13 mouse cellular contexts compared by ENCODE assay signal in the genomic region with DNA sequence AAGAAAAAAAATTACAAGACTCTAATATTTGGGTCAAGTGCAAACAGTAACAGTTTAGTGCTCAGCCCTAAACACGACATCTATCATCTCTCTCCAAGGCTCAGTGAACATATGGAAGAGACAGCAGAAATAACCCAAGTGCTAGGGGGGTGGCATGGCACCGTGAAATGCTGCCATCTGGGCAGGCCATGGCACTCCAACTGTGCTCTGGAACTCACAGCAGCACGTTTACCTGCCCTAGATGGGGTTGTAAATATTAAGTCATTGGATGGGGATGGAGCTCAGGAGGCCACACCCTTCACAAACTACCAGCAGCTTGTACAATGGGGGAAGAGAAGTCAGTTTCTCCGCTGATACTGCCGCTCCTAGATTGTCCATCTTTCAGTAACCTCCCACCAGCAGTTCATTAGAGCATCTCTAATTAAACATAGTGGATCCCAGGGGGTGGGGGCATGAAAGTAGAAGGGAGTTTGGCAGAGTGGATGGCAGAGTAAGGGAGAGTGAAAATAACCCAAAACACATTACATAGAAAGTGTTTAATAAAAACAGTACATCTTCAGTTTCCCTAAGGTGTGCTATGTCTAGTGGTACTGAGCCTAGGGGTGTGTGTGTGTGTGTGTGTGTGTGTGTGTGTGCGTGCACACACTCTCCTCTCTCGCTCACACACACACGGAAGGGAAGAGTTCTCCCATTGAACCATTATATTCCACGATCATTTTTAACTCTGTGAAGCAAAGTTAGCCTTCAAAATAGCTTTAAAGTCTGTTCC. TPM values are rescaled to one million over a fixed set of nuclear protein-coding genes. Genes with fewer than 3 reads are reported as not detected.
A peak's percentile ranks its signal among the peaks of the same experiment; 100 is the strongest.
DNase-seq lines count a peak whose midpoint lies in the region; ATAC-seq and TF ChIP-seq lines count a peak whose summit lies in the region.
"Had no signal": no experiment of that assay in that cellular context is flagged by ENCODE, and none has a peak within 500 bp of the region (broad histone marks: within the 10 kb centered on the region; RNA-seq: fewer than 3 reads in every experiment).

No protein-coding gene starts in this region.

- H3K9ac ChIP-seq in forebrain, embryonic 13.5 days, result no peak overlapping the region
- no peak overlapping the region for H3K9ac ChIP-seq in liver, embryonic 13.5 days
- no peak overlapping the region for H3K9ac ChIP-seq in liver, embryonic 11.5 days (ENCODE audit: low read depth, low read length)
- H3K9ac ChIP-seq in hindbrain, postnatal 0 days (replicated peaks; ENCODE audit: low read length), result no peak overlapping the region
- H3K9ac ChIP-seq: stomach, embryonic 15.5 days had no signal

- no peak overlapping the region for H3K4me3 ChIP-seq in forebrain, embryonic 13.5 days
- H3K4me3 ChIP-seq in forebrain, embryonic 10.5 days, result no peak overlapping the region
- no peak overlapping the region for H3K4me3 ChIP-seq in liver, embryonic 13.5 days (replicated peaks)
- no peak overlapping the region for H3K4me3 ChIP-seq in liver, embryonic 11.5 days (ENCODE audit: low read depth, low read length)
- H3K4me3 ChIP-seq in cerebellum, adult 2 months (replicated peaks; ENCODE audit: insufficient read depth, low read depth, low read length), result no peak overlapping the region
- no peak overlapping the region for H3K4me3 ChIP-seq in hindbrain, postnatal 0 days (ENCODE audit: low read length)
- no peak overlapping the region for H3K4me3 ChIP-seq in heart, embryonic 10.5 days
- H3K4me3 ChIP-seq: embryonic facial prominence, embryonic 10.5 days; stomach, embryonic 15.5 days had no signal

- H3K9me3 ChIP-seq in forebrain, embryonic 13.5 days (replicated peaks), result no peaks in the 10 kb centered on the region
- no peaks in the 10 kb centered on the region for H3K9me3 ChIP-seq in forebrain, embryonic 10.5 days
- H3K9me3 ChIP-seq in liver, embryonic 13.5 days (replicated peaks), result no peaks in the 10 kb centered on the region
- H3K9me3 ChIP-seq in liver, embryonic 11.5 days (ENCODE audit: control insufficient read depth, low read length), result no peaks in the 10 kb centered on the region
- no peaks in the 10 kb centered on the region for H3K9me3 ChIP-seq in hindbrain, postnatal 0 days (ENCODE audit: low read length)
- no peaks in the 10 kb centered on the region for H3K9me3 ChIP-seq in heart, embryonic 10.5 days
- H3K9me3 ChIP-seq: embryonic facial prominence, embryonic 10.5 days; G1E; stomach, embryonic 15.5 days had no signal

- no peak for TF ChIP-seq CTCF in cerebellum, adult 2 months (IDR thresholded peaks at IDR 0.05; ENCODE audit: borderline replicate concordance, insufficient read depth, low read depth, low read length)
- TF ChIP-seq CTCF in hindbrain, postnatal 0 days (IDR thresholded peaks at IDR 0.05; ENCODE audit: low read depth), result no peak

- ATAC-seq in forebrain, embryonic 13.5 days, result peak; percentile 69
- ATAC-seq in liver, embryonic 13.5 days (ENCODE audit: low read depth), result 0 out of 2 replicates have a peak, but pooled peaks have one; percentile 26
- no peak for ATAC-seq in liver, embryonic 11.5 days (replicated peaks; ENCODE audit: low FRiP score)
- ATAC-seq in hindbrain, postnatal 0 days, result peak; percentile 80

- TF ChIP-seq POLR2A in cerebellum, adult 2 months (IDR thresholded peaks at IDR 0.05; ENCODE audit: borderline replicate concordance, insufficient read depth, low read length), result no peak

- H3K4me1 ChIP-seq in forebrain, embryonic 13.5 days, result no peaks in the 10 kb centered on the region
- no peaks in the 10 kb centered on the region for H3K4me1 ChIP-seq in forebrain, embryonic 10.5 days
- peaks cover 11% of the 10 kb centered on the region for H3K4me1 ChIP-seq in liver, embryonic 13.5 days (replicated peaks)
- H3K4me1 ChIP-seq in liver, embryonic 11.5 days (replicated peaks; ENCODE audit: control insufficient read depth, insufficient read depth, low read length), result no peaks in the 10 kb centered on the region
- peaks cover 19% of the 10 kb centered on the region for H3K4me1 ChIP-seq in cerebellum, adult 2 months (ENCODE audit: control insufficient read depth, insufficient read depth, low read length)
- H3K4me1 ChIP-seq in hindbrain, postnatal 0 days (ENCODE audit: insufficient read depth, low read length), result no peaks in the 10 kb centered on the region
- no peaks in the 10 kb centered on the region for H3K4me1 ChIP-seq in heart, embryonic 10.5 days
- H3K4me1 ChIP-seq: embryonic facial prominence, embryonic 10.5 days; stomach, embryonic 15.5 days had no signal

- DNase-seq in forebrain, embryonic 10.5 days (ENCODE audit: extremely low spot score, low spot score), result no peak
- DNase-seq in liver, embryonic 13.5 days, result no peak
- DNase-seq in liver, embryonic 11.5 days (ENCODE audit: low spot score), result no peak
- peak; percentile 86 to 93 for DNase-seq in cerebellum, adult 2 months
- DNase-seq in hindbrain, postnatal 0 days (ENCODE audit: low spot score), result peak; percentile 42
- no peak for DNase-seq in lung, postnatal 36 days
- no peak for DNase-seq in heart, embryonic 10.5 days (ENCODE audit: low spot score)

- no peaks in the 10 kb centered on the region for H3K27me3 ChIP-seq in forebrain, embryonic 13.5 days
- no peaks in the 10 kb centered on the region for H3K27me3 ChIP-seq in forebrain, embryonic 10.5 days (ENCODE audit: poor library complexity, severe bottlenecking)
- no peaks in the 10 kb centered on the region for H3K27me3 ChIP-seq in liver, embryonic 13.5 days
- H3K27me3 ChIP-seq in liver, embryonic 11.5 days (replicated peaks; ENCODE audit: control insufficient read depth, insufficient read depth, low read length), result no peaks in the 10 kb centered on the region
- H3K27me3 ChIP-seq in cerebellum, adult 2 months (ENCODE audit: control insufficient read depth, insufficient read depth, low read length), result no peaks in the 10 kb centered on the region
- no peaks in the 10 kb centered on the region for H3K27me3 ChIP-seq in hindbrain, postnatal 0 days (ENCODE audit: insufficient read depth, low read length)
- H3K27me3 ChIP-seq in heart, embryonic 10.5 days (ENCODE audit: insufficient read depth, poor library complexity, severe bottlenecking), result no peaks in the 10 kb centered on the region
- H3K27me3 ChIP-seq: stomach, embryonic 15.5 days had no signal

- peaks cover 36% of the 10 kb centered on the region for H3K36me3 ChIP-seq in forebrain, embryonic 13.5 days (ENCODE audit: poor library complexity, severe bottlenecking)
- peaks cover 87% of the 10 kb centered on the region for H3K36me3 ChIP-seq in forebrain, embryonic 10.5 days (replicated peaks)
- peaks cover 66% of the 10 kb centered on the region for H3K36me3 ChIP-seq in liver, embryonic 13.5 days
- H3K36me3 ChIP-seq in liver, embryonic 11.5 days (ENCODE audit: control insufficient read depth, insufficient read depth, low read length), result peaks cover 11% of the 10 kb centered on the region; the same call in 1 of the 2 replicates
- H3K36me3 ChIP-seq in hindbrain, postnatal 0 days (ENCODE audit: insufficient read depth, low read length), result peaks cover 15% of the 10 kb centered on the region
- peaks cover 47% of the 10 kb centered on the region for H3K36me3 ChIP-seq in heart, embryonic 10.5 days

- H3K4me2 ChIP-seq in forebrain, embryonic 13.5 days, result no peak overlapping the region
- H3K4me2 ChIP-seq in liver, embryonic 13.5 days, result no peak overlapping the region
- no peak overlapping the region for H3K4me2 ChIP-seq in liver, embryonic 11.5 days
- H3K4me2 ChIP-seq in hindbrain, postnatal 0 days (ENCODE audit: low read depth, low read length), result no peak overlapping the region
- H3K4me2 ChIP-seq: stomach, embryonic 15.5 days had no signal

- H3K27ac ChIP-seq in forebrain, embryonic 13.5 days, result no peak overlapping the region
- no peak overlapping the region for H3K27ac ChIP-seq in forebrain, embryonic 10.5 days
- H3K27ac ChIP-seq in liver, embryonic 13.5 days, result no peak overlapping the region
- H3K27ac ChIP-seq in liver, embryonic 11.5 days (ENCODE audit: low read depth, low read length), result no peak overlapping the region
- H3K27ac ChIP-seq in cerebellum, adult 2 months (ENCODE audit: insufficient read depth, low read length), result peak overlapping the region; percentile 12; the same call in 1 of the 2 replicates
- no peak overlapping the region for H3K27ac ChIP-seq in hindbrain, postnatal 0 days
- H3K27ac ChIP-seq in heart, embryonic 10.5 days, result no peak overlapping the region
- H3K27ac ChIP-seq: embryonic facial prominence, embryonic 10.5 days; stomach, embryonic 15.5 days had no signal

- WGBS in forebrain, embryonic 13.5 days, result 85% methylated on average over 9 of the region's 9 CpGs
- 91% methylated on average over 9 of the region's 9 CpGs for WGBS in forebrain, embryonic 10.5 days
- WGBS in liver, embryonic 13.5 days (ENCODE audit: insufficient replicate concordance), result 83% methylated on average over 9 of the region's 9 CpGs
- 83% methylated on average over 9 of the region's 9 CpGs for WGBS in liver, embryonic 11.5 days
- whole genome bisulfite sequencing in cerebellum, adult 2 months, result 22% methylated on average over 9 of the region's 9 CpGs
- WGBS in hindbrain, postnatal 0 days, result 63% methylated on average over 9 of the region's 9 CpGs
- 85% methylated on average over 9 of the region's 9 CpGs for WGBS in heart, embryonic 10.5 days

RNA-seq across cellular contexts. Expression of gene Cln5, which starts 9.4 kb away (rescaled TPM):
- 11.1 and 11.8 TPM in 2 replicates for polyA plus RNA-seq in forebrain, embryonic 13.5 days (2015; fragmentation: Nextera tagmentation; extraction: Ambion mirVana)
- polyA plus RNA-seq in forebrain, embryonic 10.5 days (2016; fragmentation: Nextera tagmentation; extraction: Ambion mirVana), result 26.2 and 26.5 TPM in 2 replicates
- polyA plus RNA-seq in liver, embryonic 13.5 days (2015; fragmentation: Nextera tagmentation; extraction: Ambion mirVana), result 20.9 and 25.2 TPM in 2 replicates
- polyA plus RNA-seq in liver, embryonic 11.5 days (2014; fragmentation: Nextera tagmentation; extraction: Ambion mirVana), result 29.4 and 31.8 TPM in 2 replicates
- polyA plus RNA-seq in cerebellum, adult 2 months (2012; rRNA removed), result 25.8 and 27.9 TPM in 2 replicates
- 11.8 and 14.9 TPM in 2 replicates for total RNA-seq in hindbrain, postnatal 0 days (2014; rRNA removed)
- 14.0 and 14.5 TPM in 2 replicates for polyA plus RNA-seq in hindbrain, postnatal 0 days (2015; fragmentation: Nextera tagmentation; extraction: Ambion mirVana)
- polyA plus RNA-seq in heart, embryonic 10.5 days (2016; fragmentation: Nextera tagmentation; extraction: Ambion mirVana), result 28.3 and 30.5 TPM in 2 replicates

RNA-seq across cellular contexts. Expression of gene Fbxl3, which starts 20.0 kb away (rescaled TPM):
- polyA plus RNA-seq in forebrain, embryonic 13.5 days (2015; fragmentation: Nextera tagmentation; extraction: Ambion mirVana), result 20.2 and 21.5 TPM in 2 replicates
- polyA plus RNA-seq in forebrain, embryonic 10.5 days (2016; fragmentation: Nextera tagmentation; extraction: Ambion mirVana), result 13.8 TPM in 2 replicates
- polyA plus RNA-seq in liver, embryonic 13.5 days (2015; fragmentation: Nextera tagmentation; extraction: Ambion mirVana), result 10.5 and 13.9 TPM in 2 replicates
- polyA plus RNA-seq in liver, embryonic 11.5 days (2014; fragmentation: Nextera tagmentation; extraction: Ambion mirVana), result 15.1 and 16.0 TPM in 2 replicates
- polyA plus RNA-seq in cerebellum, adult 2 months (2012; rRNA removed), result 141 and 158 TPM in 2 replicates
- total RNA-seq in hindbrain, postnatal 0 days (2014; rRNA removed), result 53.7 and 61.6 TPM in 2 replicates
- polyA plus RNA-seq in hindbrain, postnatal 0 days (2015; fragmentation: Nextera tagmentation; extraction: Ambion mirVana), result 26.7 and 27.4 TPM in 2 replicates
- polyA plus RNA-seq in heart, embryonic 10.5 days (2016; fragmentation: Nextera tagmentation; extraction: Ambion mirVana), result 18.4 TPM in 2 replicates

RNA-seq across cellular contexts. Expression of gene Acod1, which starts 32.6 kb away (rescaled TPM):
- polyA plus RNA-seq in forebrain, embryonic 13.5 days (2015; fragmentation: Nextera tagmentation; extraction: Ambion mirVana), result not detected in 2 replicates
- not detected in 2 replicates for polyA plus RNA-seq in forebrain, embryonic 10.5 days (2016; fragmentation: Nextera tagmentation; extraction: Ambion mirVana)
- polyA plus RNA-seq in liver, embryonic 13.5 days (2015; fragmentation: Nextera tagmentation; extraction: Ambion mirVana), result 0.09 and 0.12 TPM in 2 replicates
- 0.16 and 0.25 TPM in 2 replicates for polyA plus RNA-seq in liver, embryonic 11.5 days (2014; fragmentation: Nextera tagmentation; extraction: Ambion mirVana)
- polyA plus RNA-seq in cerebellum, adult 2 months (2012; rRNA removed), result 0.10 TPM in 1 of 2 replicates, not detected in the other
- not detected in 2 replicates for total RNA-seq in hindbrain, postnatal 0 days (2014; rRNA removed)
- not detected in 2 replicates for polyA plus RNA-seq in hindbrain, postnatal 0 days (2015; fragmentation: Nextera tagmentation; extraction: Ambion mirVana)
- 0.08 TPM in 1 of 2 replicates, not detected in the other for polyA plus RNA-seq in heart, embryonic 10.5 days (2016; fragmentation: Nextera tagmentation; extraction: Ambion mirVana)
- total RNA-seq: layer of hippocampus, adult 8-10 months had no signal
- polyA plus RNA-seq: embryonic facial prominence, embryonic 10.5 days; G1E; neural tube, embryonic 11.5 days had no signal

Comparison
In these comparisons a context has a peak if more than half of its experiments do, and no peak if none do; other contexts are left out.
1. DNase-seq: peak in cerebellum, adult 2 months (2 of 2) and hindbrain, postnatal 0 days (single experiment); none in forebrain, embryonic 10.5 days (single experiment), liver, embryonic 13.5 days (single experiment), liver, embryonic 11.5 days (single experiment), lung, postnatal 36 days (single experiment) and heart, embryonic 10.5 days (single experiment).